Mouse (Mus musculus): Measurements from ENCODE around the gene Capn10.

GRCm38 (mm10) chr1:92912286-92912685 lies 21.9 kb upstream of the Capn10 start:
- TF ChIP-seq CTCF (IDR thresholded peaks at IDR 0.05; ENCODE audit: extremely low read depth, insufficient read length, insufficient replicate concordance, low read depth, low read length) (no peak), POLR2A (IDR thresholded peaks at IDR 0.05; ENCODE audit: low read depth, low read length) (no peak)

All from small intestine, adult 2 months (tissue).